Mouse (Mus musculus): Measurements from ENCODE around the gene Bahcc1.

DNA sequence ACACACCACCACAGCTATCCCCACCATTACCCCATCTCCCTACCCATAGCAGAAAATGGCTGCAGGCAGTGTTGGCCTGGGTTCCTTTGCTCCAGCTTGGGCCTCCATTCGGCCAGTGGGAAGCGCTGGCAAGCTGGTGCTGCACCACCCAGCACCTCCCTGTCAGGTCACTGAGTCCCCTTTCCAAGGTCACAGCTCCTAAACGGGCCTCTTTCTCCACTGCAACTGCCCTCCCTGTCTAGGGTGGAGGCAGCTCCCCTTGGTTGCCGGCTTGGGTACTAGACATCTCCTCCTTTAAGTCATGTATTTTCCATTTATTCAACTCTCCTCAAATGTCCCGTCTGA, 71.6 kb downstream of the Bahcc1 start:
- TF ChIP-seq USF1 (IDR thresholded peaks at IDR 0.05; ENCODE audit: low read depth, low read length) (no peak), POLR2A (IDR thresholded peaks at IDR 0.05; ENCODE audit: low read depth, low read length) (no peak), CTCF (conservative IDR thresholded peaks at IDR 0.05 in 1 of 2, IDR thresholded peaks at IDR 0.05 in 1 of 2; ENCODE audit: low read depth in 2 of 2, low read length in 2 of 2) (no peak), BHLHE40 (IDR thresholded peaks at IDR 0.05; ENCODE audit: low read depth, low read length) (no peak), MAX (IDR thresholded peaks at IDR 0.05; ENCODE audit: low read length) (no peak), HCFC1 (IDR thresholded peaks at IDR 0.05; ENCODE audit: low read depth, low read length) (no peak), E2F4 (IDR thresholded peaks at IDR 0.05; ENCODE audit: insufficient replicate concordance, low read depth, low read length) (no peak), GABPA (IDR thresholded peaks at IDR 0.05; ENCODE audit: insufficient replicate concordance, low read depth, low read length) (no peak), ZMIZ1 (IDR thresholded peaks at IDR 0.05; ENCODE audit: low read depth, low read length) (no peak)
